Mouse (Mus musculus) kidney, adult 2 months (tissue): Measurements from ENCODE around the gene Esf1.

Experiments
- CTCF ChIP-seq: fragments of 200-500 bp; conservative IDR thresholded peaks from 2 replicates; pipeline ENCODE4 v1.5.1; 2011; ENCODE audit warnings: low read depth, mild to moderate bottlenecking, control low read depth, low read length, moderate library complexity, mixed read lengths; ENCODE audit not compliant: insufficient read depth, insufficient read length
- POLR2A ChIP-seq: fragments of 200-500 bp; IDR thresholded peaks from one replicate; pipeline ENCODE4 v1.6.1; 2011; ENCODE audit warnings: low read depth, low read length, control low read depth

DNA sequence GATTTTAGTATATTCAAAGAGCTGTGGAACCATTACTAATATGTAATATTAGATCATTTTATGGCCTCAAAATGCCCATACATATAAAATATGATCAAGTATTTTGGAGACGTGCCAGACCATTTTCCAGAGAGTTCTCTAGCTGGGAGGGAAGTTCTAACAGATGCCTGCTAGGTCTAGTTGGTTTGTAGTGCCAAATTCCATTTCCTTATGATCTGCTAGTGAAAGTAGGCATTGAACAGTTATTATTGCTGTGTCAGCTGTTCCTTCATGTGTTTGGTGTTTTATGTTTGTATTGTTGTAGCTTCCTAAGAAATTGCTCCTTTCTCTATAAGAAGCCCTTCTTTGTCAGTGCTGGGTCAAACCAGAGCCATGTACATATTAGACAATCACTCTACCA, 45.6 kb upstream of the Esf1 start:
- no peak for TF ChIP-seq CTCF
- no peak for TF ChIP-seq POLR2A
